Mouse (Mus musculus) adrenal gland, postnatal 10 days (tissue): ENCODE data around the gene Gm49320. TPM values are rescaled to one million over a fixed set of nuclear protein-coding genes. Genes with fewer than 3 reads are reported as not detected.
A peak's percentile ranks its signal among the peaks of the same experiment; 100 is the strongest.
"Not testable (repeated sequence)": the region's sequence is repeated elsewhere in the genome, so short reads cannot be mapped to it uniquely, and the experiment has no call there.

ENCODE experiments used
- DNase-seq: peaks from one replicate; pipeline ENCODE4 v3.0.0; 2021; ENCODE audit warnings: mixed read lengths
- total RNA-seq, 2 experiments: library from RNA; stranded (reverse); gene quantifications; 2 replicates each; pipeline ENCODE4 v1.2.3; 2021

Gm49320 gene
- total RNA-seq, 2 experiments from 2014 or later: 2.4 TPM; not detected in 1

DNA sequence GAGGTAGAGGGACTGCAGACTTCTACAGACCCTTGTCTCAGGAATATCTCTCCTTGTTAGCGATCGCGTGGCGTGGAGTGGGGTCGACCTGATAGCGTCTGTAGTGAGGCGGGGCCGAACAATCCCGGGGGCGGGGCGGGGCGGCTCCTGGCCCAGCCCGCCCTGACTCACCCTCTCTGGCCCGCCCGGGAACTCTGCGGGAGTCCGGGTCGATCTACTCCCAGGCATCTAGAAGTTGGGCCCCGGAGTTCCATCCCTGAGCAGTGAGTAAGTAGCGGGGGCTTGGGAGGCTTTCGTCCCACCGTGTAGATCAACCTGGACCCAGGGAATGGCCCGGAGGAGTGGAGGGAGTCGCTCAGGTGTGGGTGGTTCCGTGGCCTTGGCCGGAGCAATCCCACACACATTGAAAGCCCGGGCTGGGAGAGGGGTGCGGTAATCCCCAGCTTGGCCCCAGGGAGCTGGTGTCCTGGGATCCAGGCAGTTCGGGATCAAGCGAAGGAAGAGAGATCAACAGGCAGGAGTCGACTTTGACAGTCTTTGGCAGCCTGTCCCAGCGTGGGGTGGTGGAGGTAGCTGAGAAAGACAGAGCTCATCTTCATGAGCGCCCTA is 11.8 kb upstream of the Gm49320 start, which contains the start of gene Lrrc8e:
Gene Lrrc8e, plus strand, starts transcription at position 89 of the 609 bp plus-strand sequence.
- DNase-seq: peak; percentile 80

DNA sequence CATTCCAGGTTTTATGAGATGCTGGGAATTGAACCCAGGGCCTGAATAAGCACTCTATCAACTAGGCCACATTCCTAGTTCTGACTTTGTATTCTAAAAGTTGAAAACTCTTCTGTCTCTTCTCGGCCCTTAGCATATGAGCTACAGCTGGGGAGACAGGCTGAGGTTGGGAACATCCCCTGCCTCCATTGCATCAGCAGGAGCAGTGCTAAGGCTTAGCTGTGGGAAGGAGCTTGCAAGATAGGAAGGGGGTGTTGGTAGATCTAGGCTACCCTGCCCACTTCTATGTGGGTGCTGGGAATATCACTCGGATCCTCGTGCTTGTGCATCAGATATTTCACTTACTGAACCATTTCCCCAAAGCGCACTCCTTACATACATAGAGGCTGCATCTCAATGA is 10.7 kb upstream of the Gm49320 start:
- no peak for DNase-seq

DNA sequence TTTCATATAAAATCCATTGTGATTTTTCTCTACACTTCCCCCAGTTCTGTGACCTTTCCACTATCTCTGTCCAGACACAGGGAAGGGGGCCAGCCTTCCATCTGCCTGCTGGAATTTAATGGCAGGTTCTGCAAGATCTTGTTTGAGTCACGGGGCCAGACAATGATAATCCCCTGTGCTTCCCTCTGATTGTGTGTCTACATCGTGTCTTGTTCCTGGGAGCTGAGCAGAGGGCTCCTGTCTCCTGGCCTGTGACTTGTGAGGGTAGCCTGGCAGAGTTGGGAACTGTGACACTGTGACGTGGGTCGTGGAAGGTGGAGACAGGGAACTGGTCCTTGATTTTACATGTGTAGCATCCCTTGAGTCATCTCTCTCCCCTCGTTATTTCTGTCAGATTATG is 8.9 kb upstream of the Gm49320 start:
- DNase-seq: no peak

DNA sequence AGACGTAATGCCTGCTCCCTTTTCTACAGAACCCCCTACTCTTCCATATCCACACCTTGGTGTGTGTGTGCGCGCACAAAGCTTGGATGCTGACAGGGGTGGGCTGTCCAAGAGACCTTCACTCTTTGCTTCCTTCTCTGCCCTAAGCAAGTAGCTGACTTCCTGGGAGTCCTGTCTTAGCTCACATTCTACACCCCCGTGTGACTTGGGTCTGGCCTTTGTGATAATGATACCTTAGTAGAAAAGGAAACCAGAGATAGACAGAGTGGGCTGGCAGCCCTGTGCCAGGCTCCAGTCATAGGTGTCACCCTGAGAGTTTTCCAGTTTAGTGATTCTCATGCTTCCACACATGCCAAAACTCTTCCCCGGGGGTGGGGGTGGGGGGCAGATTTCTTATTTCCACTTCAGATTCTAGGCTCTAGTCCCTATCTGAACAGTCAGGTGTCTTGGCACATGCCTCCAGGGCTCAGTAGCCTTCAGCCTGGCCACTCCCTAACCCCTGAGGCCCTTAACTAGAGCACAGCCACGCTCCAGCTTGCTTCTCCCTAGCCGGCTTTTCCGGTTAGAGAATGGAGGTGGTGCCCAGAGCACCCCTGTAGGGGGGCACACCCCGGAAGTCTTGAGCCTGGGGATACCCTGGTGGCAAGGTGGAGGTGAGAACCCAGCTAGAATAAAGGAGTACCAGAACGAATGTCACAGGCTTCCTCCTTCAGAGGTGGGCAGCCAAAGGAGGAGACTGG is 7.9 kb upstream of the Gm49320 start:
- DNase-seq: no peak

DNA sequence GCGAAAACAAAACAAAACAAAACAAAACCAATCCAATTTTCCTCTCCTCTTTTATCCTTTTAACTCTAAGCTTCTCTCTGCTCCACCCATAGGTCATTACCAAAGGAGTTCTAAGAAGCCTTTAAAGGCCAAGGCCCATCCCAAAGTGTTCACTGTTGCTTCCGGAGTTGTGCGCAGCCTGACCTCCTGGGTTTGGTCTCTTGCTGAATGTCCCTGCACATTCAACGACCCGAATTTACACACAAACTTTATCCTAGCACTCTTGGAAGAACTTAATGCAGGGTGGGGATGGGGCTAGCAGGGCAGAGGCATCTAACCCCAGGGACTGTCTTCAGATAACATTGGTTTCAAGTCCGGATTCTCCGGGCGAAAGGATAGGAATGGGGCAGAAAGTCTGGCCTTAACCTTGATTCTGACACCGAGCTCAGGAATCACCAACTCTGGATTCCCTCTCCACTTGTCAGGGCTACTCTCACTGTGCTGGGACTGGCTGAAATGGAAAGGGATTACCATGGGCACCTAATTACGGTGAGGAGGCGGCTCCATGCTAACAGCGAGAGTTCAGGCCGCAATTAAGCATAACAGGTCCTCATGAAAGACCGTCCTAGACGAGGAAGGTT is 741 bp upstream of the Gm49320 start:
- peak; percentile 65 for DNase-seq

DNA sequence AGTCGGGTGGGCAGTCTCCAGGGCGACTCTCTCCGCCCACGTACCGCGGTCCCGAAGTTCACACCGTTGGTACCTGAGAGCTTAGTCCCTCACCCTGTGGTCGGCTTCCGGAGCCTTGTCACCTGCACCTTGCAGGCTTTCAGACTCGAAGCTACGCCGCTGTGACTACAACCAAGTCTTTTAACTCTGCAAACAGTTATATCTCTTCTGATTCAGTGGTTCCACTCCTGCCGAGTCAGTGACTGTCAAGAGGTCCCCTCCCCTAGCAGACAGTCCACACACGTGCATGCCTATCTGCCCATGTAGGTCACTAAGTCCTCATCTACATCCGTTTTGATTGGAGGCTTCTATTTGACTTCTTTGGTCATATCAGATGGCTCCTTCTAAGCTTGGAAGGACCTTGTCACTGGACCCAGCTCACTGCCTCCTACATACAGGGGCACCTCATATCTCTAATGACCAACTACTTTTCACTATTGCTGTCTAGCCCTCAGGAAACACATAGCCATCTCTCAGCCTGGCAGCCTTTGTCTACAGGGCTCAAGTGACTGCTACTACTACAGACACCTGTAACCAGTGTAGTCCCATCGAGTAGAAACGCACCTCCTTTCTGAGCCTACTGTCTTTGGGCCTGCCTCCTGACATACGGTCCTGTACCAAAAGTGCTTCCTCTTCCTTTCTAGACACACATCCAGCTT is 677 bp downstream of the Gm49320 start:
- no peak for DNase-seq

DNA sequence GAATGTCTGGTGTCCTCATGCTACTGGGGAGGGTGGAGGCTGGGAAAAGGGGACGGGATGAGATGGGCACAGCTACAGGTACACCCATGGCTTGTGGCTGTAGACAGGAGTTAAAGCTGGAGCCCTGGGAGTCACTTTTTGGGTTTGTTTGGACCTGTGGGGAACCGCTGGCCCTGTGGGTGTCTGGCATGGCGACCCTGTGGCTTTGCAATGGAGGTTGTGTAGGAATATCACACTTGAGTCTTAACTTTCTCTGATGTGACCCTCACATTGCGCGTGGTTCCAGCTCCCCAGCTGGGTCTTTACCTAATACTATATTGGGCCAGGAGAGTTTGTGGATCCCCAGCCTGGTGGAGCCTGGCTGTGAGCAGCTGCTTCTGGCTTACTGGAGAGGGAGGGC is 6.4 kb downstream of the Gm49320 start:
- DNase-seq: no peak

DNA sequence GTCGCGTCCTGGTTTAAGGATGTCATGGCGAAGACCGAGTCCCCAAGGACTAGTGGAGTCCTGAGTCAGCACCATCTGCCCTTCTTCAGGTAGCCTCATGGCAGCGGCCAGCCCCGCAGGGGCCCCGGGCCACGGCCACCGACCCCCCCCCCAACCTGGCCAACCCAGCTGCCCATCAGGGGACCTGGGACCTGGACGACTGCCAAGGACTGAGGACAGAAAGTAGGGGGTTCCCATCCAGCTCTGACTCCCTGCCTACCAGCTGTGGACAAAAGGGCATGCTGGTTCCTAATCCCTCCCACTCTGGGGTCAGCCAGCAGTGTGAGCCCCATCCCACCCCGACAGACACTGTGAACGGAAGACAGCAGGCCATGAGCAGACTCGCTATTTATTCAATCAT is 7.1 kb downstream of the Gm49320 start:
- no peak for DNase-seq

DNA sequence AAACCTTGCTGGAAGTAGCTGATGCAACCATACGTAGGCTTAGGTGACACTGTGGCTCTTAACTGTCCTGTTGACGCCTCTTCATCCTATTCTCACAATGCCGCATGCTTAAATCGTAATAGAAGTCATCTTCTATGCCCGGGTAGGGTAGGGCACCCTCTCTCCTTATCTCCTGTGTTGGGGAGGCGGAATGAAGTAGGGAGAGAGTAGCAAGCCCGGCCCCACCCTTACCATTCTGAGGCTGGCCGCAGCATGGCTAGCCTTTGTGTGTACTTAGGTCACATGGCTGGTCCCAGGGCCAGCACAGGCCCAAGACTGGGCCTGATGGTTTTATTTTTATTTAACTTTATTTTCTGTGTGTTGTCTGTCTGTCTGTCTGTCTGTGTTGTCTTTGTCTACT is 8.6 kb downstream of the Gm49320 start:
- no peak for DNase-seq

DNA sequence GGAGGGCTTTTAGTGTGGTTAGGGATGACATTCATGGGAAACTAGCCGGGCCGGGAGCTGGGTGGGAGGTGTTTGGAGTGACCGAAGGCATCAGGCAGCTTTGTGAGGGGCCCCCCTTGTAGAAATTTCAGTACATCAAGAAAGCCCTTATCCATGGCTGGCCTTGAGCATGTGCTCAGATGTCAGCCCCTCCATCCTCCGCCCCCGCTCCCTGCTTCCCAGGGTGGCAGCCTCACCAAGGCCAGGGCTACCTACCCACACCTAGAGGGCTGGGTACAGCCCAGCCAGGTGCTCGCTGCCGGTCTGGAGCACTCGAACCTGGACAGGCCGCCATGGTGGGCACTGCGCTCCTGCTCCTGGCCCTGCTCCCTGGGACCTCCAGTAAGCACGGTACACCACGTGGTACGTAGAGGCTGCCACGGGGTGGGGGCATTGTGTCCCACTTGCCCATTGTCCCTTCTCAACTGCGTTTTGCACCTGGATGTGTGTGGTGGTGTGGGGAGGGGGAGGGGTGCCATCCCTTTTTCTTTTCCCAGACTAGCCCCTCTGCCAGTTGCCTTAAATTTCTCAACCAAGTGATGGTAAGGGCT is 9.4 kb downstream of the Gm49320 start, which contains the start of gene Tgfbr3l:
Gene Tgfbr3l, plus strand, starts transcription at position 264 of the 590 bp plus-strand sequence.
- DNase-seq: peak; percentile 43

DNA sequence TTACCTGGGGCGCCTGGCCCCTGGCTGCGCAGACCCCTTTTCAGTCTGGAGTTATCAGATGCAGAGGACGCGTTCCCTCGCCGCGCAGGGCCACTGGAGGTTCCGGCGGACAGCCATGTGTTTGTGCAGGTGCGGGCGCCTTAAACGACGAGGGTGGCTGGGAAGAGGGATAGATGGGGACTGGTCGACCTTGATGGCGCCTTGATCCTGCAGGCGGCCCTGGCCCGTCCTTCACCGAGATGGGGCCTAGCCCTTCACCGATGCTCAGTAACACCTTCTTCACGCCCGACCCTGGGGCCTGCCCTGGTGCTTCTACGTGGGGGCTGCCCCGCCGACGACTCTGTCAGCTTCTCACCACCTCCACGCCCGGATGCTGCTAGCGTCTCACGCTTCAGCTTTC is 10.5 kb downstream of the Gm49320 start:
- DNase-seq: peak; percentile 73

DNA sequence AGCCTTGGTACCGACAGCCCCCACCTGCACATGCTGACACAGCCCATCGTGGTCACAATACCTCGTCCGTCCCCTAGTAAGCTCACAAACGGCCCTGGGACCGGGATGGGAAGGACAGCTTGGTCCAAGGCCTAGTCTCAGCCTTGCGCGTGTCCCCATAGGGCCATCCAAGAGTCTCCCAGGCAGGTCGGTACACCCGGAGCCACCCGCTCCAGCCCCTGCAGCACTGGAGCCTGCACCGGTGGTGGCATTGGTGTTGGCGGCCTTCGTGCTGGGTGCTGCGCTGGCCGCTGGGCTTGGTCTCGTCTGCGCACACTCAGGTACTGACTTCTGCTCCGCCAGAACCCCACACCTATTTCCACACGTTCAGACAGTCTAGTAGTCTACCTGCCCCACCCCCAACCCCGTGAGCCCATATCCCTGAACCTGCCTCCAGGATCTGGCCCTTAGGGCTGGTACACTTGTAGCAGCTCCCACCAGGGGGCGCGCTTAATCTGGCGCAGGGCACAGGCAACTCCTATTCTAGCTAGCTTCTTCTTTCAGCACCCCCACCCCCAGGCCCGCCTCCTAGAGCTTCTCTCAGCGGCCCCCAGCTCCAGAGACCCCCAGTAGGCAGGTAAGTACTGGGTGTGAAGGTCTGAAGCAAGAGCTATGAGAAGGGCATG is 11.8 kb downstream of the Gm49320 start:
- DNase-seq: peak; percentile 92

DNA sequence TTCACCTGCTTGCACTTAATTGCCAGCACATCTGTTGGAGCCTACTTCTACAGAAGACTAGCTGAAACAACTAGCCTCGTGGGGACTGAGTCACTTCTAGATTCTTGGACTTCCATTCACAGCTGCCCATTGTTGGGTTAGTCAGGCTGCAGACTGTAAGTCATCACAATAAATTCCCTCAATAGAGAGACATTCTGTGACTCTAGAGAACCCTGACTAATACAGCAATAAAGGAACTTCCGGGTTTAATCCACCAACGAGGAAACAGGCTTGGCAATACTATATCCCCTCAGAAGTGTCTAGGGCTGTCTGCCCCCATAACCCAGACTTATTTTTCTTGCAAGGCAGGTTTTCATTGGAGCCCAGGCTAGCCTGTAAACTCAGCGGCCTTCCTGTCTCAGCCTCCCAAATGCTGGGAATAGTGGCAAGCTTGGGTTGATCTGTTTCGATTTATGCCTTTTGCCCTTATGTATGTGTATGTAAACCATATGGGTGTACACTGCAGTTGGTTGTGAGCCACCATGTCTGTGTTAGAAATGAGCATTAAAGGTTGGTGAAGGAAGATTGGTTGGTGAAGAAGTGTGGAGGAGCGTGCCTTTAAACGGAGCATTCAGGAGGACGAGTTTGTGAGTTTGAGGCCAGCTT is 13.6 kb downstream of the Gm49320 start:
- no peak for DNase-seq

DNA sequence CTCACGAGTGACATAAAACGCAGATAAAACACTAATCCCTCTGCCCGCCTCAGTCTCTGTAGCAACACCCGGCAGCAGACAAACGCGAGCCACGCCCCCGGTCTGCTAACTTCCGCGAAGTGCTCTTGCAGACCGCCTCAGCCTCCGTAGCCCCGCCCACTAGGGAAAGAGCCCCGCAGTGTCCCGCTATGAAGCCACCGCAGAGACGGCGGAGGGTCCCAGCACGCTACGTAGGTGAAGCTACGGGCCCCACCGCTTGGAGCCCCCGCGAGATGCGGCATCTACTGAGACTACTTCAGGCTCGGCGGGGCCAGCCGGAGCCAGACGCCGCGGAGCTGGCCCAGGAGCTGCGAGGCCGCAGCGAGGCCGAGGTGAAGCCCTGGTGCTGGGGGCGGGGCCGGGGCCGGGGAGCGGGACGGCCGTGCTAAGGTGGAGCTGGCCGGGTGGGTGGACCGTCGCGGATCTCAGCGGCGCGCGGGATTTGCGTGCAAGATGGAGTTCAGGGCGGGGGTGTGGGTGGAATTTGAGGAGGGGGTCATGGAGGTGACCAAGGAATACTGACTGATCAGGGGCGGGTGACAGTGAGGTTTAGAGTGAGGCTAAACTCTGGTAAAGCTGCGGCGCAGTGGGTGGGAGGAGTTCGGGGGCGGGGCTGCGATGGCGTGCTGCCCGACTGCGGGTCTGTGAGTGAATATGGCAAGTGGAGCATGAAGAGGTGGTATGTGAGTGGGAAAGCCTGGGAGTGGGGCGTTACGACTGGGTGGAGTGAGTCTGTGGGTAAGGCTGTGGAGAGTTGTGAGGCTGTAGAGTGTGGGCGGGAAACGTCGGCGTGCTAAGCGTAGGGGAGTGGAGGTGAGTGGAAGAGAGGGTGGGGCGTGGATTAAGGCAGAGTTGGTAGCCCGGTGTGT is 14.5 kb downstream of the Gm49320 start, which contains the start of gene Snapc2:
Gene Snapc2, plus strand, starts transcription at position 147 of the 908 bp plus-strand sequence.
- peak; percentile 98 for DNase-seq

DNA sequence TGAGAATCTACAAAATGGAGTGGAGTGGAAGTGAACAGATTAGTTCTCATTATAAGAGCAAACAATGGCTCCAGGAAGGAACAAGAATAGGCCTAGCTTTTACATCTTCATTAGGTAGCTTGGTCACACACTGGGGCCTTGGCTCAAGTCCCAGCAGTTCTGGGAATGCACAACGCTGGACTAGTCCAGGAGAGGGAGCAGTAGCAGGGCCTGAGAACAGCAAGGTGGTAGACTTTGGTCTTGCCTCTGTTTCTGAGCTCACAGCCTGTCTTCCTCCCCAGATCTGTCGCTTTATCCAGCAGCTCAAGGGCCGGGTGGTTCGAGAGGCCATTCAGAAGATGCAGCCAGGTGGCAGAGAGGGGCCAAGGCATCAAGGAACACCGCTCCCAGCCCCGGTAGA is 15.3 kb downstream of the Gm49320 start:
- peak; percentile 76 for DNase-seq

DNA sequence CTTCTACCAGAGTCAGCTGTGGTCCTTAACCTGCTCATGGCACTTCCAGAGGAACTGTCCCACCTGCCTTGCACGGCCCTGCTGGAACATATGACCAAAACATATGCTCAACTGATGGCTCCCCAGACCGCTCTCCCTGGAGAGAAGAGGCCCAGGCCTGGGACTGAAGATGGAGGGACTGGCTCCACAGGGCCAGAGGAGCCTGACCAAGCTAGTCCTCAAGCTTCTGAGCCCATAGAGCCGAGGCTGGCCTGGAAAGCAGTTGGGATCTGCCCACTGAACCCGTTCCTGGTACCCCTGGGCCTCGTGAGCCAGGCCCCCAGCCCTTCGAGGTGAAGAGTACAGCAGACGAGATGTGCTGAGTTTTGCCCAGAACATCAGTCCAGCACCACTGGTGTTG is 16.8 kb downstream of the Gm49320 start:
- not testable (repeated sequence) for DNase-seq

DNA sequence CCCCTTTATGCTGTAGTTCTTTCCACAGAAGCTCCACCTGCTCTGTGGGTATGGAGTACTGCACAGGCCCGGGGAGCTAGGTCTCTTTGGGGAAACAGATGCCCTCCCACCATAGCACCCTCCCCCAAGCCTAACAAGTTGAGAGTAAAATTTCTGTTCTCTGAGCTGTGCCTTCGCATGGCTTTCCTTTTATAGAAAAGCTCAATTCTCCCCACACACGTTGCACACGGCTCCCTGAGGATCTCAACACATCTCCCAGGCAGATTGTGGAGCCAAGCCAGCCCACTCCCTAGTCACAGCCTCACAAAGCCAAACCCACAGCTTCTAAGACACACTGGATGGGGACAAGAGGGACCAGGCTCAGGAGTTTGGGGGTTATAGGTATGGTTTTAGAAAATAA is 18.2 kb downstream of the Gm49320 start:
- no peak for DNase-seq

DNA sequence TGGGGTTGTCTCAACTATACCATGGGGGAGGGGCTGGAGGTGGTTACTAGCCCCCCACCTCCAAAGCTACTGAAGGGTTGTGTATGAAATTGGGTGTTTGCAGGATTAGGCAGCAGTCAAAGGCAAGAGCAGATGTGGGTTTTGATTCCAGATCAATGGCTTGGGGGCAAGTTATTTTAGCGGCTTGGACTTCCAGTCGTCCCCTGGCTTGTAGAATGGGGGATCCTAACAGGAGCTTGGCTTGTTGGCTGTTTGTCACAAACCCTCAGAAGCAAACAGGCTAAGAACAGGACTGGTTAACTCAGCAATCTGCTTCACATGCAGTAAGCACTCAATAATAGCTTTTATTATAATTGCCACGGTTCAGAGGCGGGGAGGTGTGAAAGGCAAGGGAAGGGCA is 18.7 kb downstream of the Gm49320 start:
- no peak for DNase-seq

DNA sequence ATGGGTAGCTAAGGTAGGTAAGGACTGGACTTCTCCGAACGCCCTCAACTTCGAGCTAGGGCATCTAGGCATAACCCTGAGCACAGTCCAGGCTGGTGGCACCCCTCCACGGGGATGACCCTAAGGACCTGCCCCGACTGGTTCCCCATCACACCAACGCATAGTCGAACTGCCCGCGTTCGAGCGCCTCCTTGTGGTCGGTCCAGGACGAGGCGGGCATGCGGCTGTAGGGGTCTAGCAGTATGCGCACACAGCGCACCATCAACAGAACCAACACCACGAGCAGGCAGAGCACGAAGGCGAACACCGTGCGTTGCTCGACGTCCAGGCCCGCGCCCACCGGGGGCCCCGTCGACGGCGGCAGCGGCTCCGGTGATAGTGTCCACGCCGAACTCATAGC is 19.6 kb downstream of the Gm49320 start:
- DNase-seq: peak; percentile 86

DNA sequence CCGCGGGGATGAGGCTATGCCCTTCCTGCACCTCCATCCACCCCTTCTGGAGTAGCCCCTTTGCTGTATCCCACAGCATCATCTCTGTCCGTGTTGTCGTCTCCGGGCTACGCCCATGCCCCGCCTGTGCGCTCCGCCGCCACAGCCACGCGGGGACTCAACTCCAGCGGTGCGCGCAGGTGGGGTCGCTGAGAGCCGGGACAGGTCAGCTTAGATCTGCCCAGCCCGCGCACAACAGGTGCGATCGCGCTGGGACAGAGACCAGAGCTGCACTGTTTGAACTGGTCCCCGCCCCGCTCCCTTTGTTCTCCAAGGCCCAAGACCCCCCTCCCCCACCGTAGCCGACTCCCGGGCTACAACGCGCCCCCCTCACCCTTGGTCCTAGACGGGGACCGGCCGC is 20.0 kb downstream of the Gm49320 start:
- DNase-seq: peak; percentile 35
